Comparison of ENCODE assay signal across 8 mouse cellular contexts in the genomic region with DNA sequence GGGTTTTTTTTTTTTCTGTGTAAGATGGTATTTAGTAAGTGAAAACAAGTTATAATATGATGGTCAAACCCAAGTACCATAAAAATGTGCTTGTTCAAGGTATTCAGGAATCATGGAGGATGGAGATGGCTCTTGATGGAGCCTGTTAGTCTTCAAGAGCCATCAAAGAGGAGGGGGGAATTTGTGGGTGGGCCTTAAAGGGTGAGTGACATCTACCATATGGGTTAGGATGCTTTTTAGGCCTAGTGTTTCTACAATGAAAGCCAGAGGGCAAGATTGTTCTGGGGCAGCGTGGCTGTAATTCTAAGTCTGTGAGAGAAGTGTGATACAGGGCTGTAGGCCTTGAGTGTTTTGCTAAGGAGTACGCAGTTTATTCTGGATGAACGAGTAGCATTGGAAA. TPM values are rescaled to one million over a fixed set of nuclear protein-coding genes. Genes with fewer than 3 reads are reported as not detected.
DNase-seq lines count a peak whose midpoint lies in the region; ATAC-seq and TF ChIP-seq lines count a peak whose summit lies in the region.

No protein-coding gene starts in this region.

- no peak overlapping the region for H3K27ac ChIP-seq in kidney, adult 2 months (ENCODE audit: insufficient read depth, low read depth, low read length)
- H3K27ac ChIP-seq in forebrain, embryonic 16.5 days (ENCODE audit: low read length): peak overlapping the region; percentile 42

- H3K9ac ChIP-seq in forebrain, embryonic 16.5 days (replicated peaks; ENCODE audit: low read depth, low read length): no peak overlapping the region; the same call in 1 of the 2 replicates

- no peak for TF ChIP-seq POLR2A in kidney, adult 2 months (IDR thresholded peaks at IDR 0.05; ENCODE audit: low read depth, low read length)

- ATAC-seq in forebrain, embryonic 16.5 days: peak; percentile 49
- ATAC-seq in frontal cortex, adult (ENCODE audit: low TSS enrichment): no peak

- no peak for DNase-seq in kidney, adult 2 months
- no peak for DNase-seq in kidney, adult 8-10 months
- DNase-seq in R1 (ENCODE audit: low read depth, low spot score): peak; percentile 56
- DNase-seq in lung, postnatal 36 days: peak; percentile 12
- DNase-seq in thymus, postnatal 0 days (ENCODE audit: low spot score): no peak
- no peak for DNase-seq in adrenal gland, postnatal 14 days

- H3K36me3 ChIP-seq in kidney, adult 2 months (ENCODE audit: control insufficient read depth, insufficient read depth, low read length): no peaks in the 10 kb centered on the region
- no peaks in the 10 kb centered on the region for H3K36me3 ChIP-seq in forebrain, embryonic 16.5 days (ENCODE audit: control insufficient read depth, insufficient read depth)

- H3K27me3 ChIP-seq in kidney, adult 2 months (replicated peaks; ENCODE audit: control insufficient read depth, insufficient read depth, low read length): no peaks in the 10 kb centered on the region
- H3K27me3 ChIP-seq in forebrain, embryonic 16.5 days (replicated peaks; ENCODE audit: control insufficient read depth, insufficient read depth, low read length): no peaks in the 10 kb centered on the region

- peak overlapping the region; percentile 42; the same call in 1 of the 2 replicates for H3K4me3 ChIP-seq in kidney, adult 2 months (ENCODE audit: insufficient read depth, low read depth, low read length)
- H3K4me3 ChIP-seq in forebrain, embryonic 16.5 days (replicated peaks; ENCODE audit: low read length): peak overlapping the region; percentile 32

- H3K4me2 ChIP-seq in forebrain, embryonic 16.5 days (ENCODE audit: low read length): peak overlapping the region; percentile 53

- H3K9me3 ChIP-seq in forebrain, embryonic 16.5 days (ENCODE audit: control insufficient read depth, low read length): no peaks in the 10 kb centered on the region

- H3K4me1 ChIP-seq in kidney, adult 2 months (ENCODE audit: control insufficient read depth, insufficient read depth, low read length): no peaks in the 10 kb centered on the region
- H3K4me1 ChIP-seq in forebrain, embryonic 16.5 days (replicated peaks; ENCODE audit: control insufficient read depth, insufficient read depth, low read length): no peaks in the 10 kb centered on the region

- no peak for TF ChIP-seq CTCF in kidney, adult 2 months (conservative IDR thresholded peaks at IDR 0.05; ENCODE audit: insufficient read depth, insufficient read length, low read depth, low read length)

- 23% methylated on average over 3 of the region's 3 CpGs for WGBS in kidney, adult 2 months
- WGBS in forebrain, embryonic 16.5 days: 17% methylated on average over 3 of the region's 3 CpGs

RNA-seq across cellular contexts. Expression of gene Nbdy, which starts 1.0 kb away (rescaled TPM):
- 33.3 and 36.1 TPM in 2 replicates for polyA plus RNA-seq in kidney, adult 2 months (2012; rRNA removed)
- polyA plus RNA-seq in forebrain, embryonic 16.5 days (2015; fragmentation: Nextera tagmentation; extraction: Ambion mirVana): 97.4 and 113 TPM in 2 replicates
- polyA plus RNA-seq in thymus, postnatal 0 days (2015; fragmentation: Nextera tagmentation; extraction: Ambion mirVana): 98.5 and 98.8 TPM in 2 replicates
- 57.8 and 58.1 TPM in 2 replicates for total RNA-seq in adrenal gland, postnatal 14 days (2021)

RNA-seq across cellular contexts. Expression of gene Kctd12b, which starts 28.2 kb away (rescaled TPM):
- 3.4 and 5.0 TPM in 2 replicates for polyA plus RNA-seq in kidney, adult 2 months (2012; rRNA removed)
- polyA plus RNA-seq in forebrain, embryonic 16.5 days (2015; fragmentation: Nextera tagmentation; extraction: Ambion mirVana): 1.7 and 2.5 TPM in 2 replicates
- polyA plus RNA-seq in thymus, postnatal 0 days (2015; fragmentation: Nextera tagmentation; extraction: Ambion mirVana): 2.4 and 2.5 TPM in 2 replicates
- total RNA-seq in adrenal gland, postnatal 14 days (2021): 16.2 and 19.9 TPM in 2 replicates

Comparison
In these comparisons a context has a peak if more than half of its experiments do, and no peak if none do; other contexts are left out.
1. DNase-seq: peak in R1 (single experiment) and lung, postnatal 36 days (single experiment); none in kidney, adult 2 months (single experiment), kidney, adult 8-10 months (0 of 2), thymus, postnatal 0 days (single experiment) and adrenal gland, postnatal 14 days (single experiment).